Mouse (Mus musculus) frontal cortex, postnatal 25 days (tissue): Measurements from ENCODE around the gene Rad54l2.

Source experiments
- DNase-seq, 2 experiments: peaks; one replicate each; pipeline ENCODE4 v3.0.0; 2022; ENCODE audit warnings: low spot score in 2 of 2

Gene Rad54l2

GRCm38 (mm10) chr9:106788812-106789321 is at the start of gene Rad54l2:
Gene Rad54l2, minus strand, starts transcription at chr9:106789194.
- peak; percentile 72 to 83 for DNase-seq

GRCm38 (mm10) chr9:106822381-106823104 is 33.5 kb upstream of the Rad54l2 start:
- DNase-seq, result peak; percentile 50 to 60

- peak; percentile 75 to 80 for DNase-seq
Measured at GRCm38 (mm10) chr9:106821618-106822380, 32.8 kb upstream of the Rad54l2 start, which contains the start of gene Dcaf1. Gene Dcaf1, plus strand, starts transcription at chr9:106821874.

- DNase-seq, result no peak
Measured at GRCm38 (mm10) chr9:106821050-106821617, 32.1 kb upstream of the Rad54l2 start.

- peak in 1 of 2 experiments; percentile 6 for DNase-seq
Measured at GRCm38 (mm10) chr9:106819201-106819600, 30.2 kb upstream of the Rad54l2 start.

- no peak for DNase-seq
Measured at GRCm38 (mm10) chr9:106818191-106818590, 29.2 kb upstream of the Rad54l2 start.

GRCm38 (mm10) chr9:106806503-106806902 is 17.5 kb upstream of the Rad54l2 start:
- DNase-seq, result no peak

- DNase-seq, result no peak
Measured at GRCm38 (mm10) chr9:106790831-106791230, 1.8 kb upstream of the Rad54l2 start.

GRCm38 (mm10) chr9:106789363-106789762 is 369 bp upstream of the Rad54l2 start:
- DNase-seq, result no peak

GRCm38 (mm10) chr9:106787979-106788811 is 799 bp downstream of the Rad54l2 start:
- DNase-seq, result peak in 1 of 2 experiments; percentile 7

- DNase-seq, result no peak
Measured at GRCm38 (mm10) chr9:106785206-106785605, 3.8 kb downstream of the Rad54l2 start.

GRCm38 (mm10) chr9:106783554-106783953 is 5.4 kb downstream of the Rad54l2 start:
- no peak for DNase-seq

- DNase-seq, result no peak
Measured at GRCm38 (mm10) chr9:106780086-106780485, 8.9 kb downstream of the Rad54l2 start.

GRCm38 (mm10) chr9:106778319-106778718 is 10.7 kb downstream of the Rad54l2 start:
- no peak for DNase-seq

GRCm38 (mm10) chr9:106777423-106777822 is 11.6 kb downstream of the Rad54l2 start:
- no peak for DNase-seq

GRCm38 (mm10) chr9:106776116-106776515 is 12.9 kb downstream of the Rad54l2 start:
- no peak for DNase-seq

GRCm38 (mm10) chr9:106771770-106772169 is 17.2 kb downstream of the Rad54l2 start:
- DNase-seq, result no peak

GRCm38 (mm10) chr9:106770216-106770615 is 18.8 kb downstream of the Rad54l2 start:
- DNase-seq, result no peak

- DNase-seq, result no peak
Measured at GRCm38 (mm10) chr9:106769781-106770180, 19.2 kb downstream of the Rad54l2 start.

- DNase-seq, result no peak
Measured at GRCm38 (mm10) chr9:106756421-106756820, 32.6 kb downstream of the Rad54l2 start.

GRCm38 (mm10) chr9:106755776-106756175 is 33.2 kb downstream of the Rad54l2 start:
- no peak for DNase-seq
